Mouse (Mus musculus) left cerebral cortex, adult 2 months (tissue): ENCODE data around the gene Samd7. TPM values are rescaled to one million over a fixed set of nuclear protein-coding genes. Genes with fewer than 3 reads are reported as not detected.

Experiments used
- DNase-seq, 2 experiments: peaks; one replicate each; pipeline ENCODE4 v3.0.0; 2021 to 2022; ENCODE audit warnings: low spot score in 2 of 2, mixed read lengths in 1 of 2; ENCODE audit errors: extremely low spot score in 1 of 2
- H3K27ac ChIP-seq: fragments of 200-600 bp; 2 replicates; pipeline ENCODE4 v1.8.1; 2022
- H3K4me3 ChIP-seq: fragments of 200-600 bp; 2 replicates; pipeline ENCODE4 v1.8.1; 2022
- CTCF ChIP-seq: fragments of 200-600 bp; IDR thresholded peaks from 2 replicates; pipeline ENCODE4 v1.8.1; 2022; ENCODE audit warnings: antibody characterized with exemption, mild to moderate bottlenecking, moderate library complexity
- intact Hi-C: fragments of 180-260 bp; cut with DNase I; formaldehyde crosslinking; loops from one replicate; pipeline ENCODE4 v1.15.1; 2025
- total RNA-seq, 2 experiments: library from RNA; stranded (reverse); gene quantifications; 2 replicates each; pipeline ENCODE4 v1.2.3; 2021

The Samd7 gene
- total RNA-seq, 2 experiments from 2014 or later = not detected

DNA sequence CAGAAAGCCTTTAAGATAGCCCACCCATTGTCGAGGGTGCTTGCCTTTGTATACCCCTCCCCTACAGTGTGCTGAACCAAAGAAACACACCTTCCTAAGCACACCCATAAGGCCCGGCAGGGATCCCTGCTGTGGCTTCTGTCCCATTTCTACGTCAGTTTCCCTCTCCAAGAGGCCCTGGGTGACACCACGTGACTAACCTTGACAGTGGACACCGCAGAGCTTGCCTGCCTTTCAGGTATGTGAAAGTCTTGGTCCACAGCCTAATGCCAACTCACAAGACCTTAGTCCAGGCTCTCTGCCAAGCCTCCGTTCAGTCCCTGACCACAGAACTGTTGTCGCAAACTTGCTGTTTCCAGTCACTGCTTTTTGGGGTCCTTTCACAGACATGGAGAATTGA lies 20.1 kb downstream of the Samd7 start:
- H3K4me3 ChIP-seq = no peak overlapping the region
- no peak for DNase-seq
- TF ChIP-seq CTCF = no peak
- intact Hi-C loops = no loop called here
- H3K27ac ChIP-seq = no peak overlapping the region

DNA sequence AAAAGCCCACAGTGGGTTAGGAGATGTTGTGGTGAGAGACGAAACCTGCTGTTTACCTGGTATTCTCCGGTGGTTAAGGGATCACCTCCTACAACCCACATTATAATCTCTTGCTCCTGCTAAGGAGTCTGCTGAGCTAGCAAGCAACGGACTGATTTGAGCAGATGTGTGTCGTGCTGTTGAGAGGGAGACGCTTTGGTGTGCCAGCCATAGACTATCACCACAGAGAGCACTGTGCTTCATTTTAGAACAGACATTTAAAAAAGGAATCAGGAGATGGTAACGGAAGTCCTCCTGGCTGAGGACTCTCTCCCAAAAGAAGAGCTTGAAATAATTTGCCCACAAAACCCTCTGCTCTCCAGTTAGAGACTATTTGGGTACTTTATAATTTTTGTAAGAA lies 21.2 kb downstream of the Samd7 start:
- no peak overlapping the region for H3K27ac ChIP-seq
- intact Hi-C loops = no loop called here
- no peak for TF ChIP-seq CTCF

GRCm38 (mm10) chr3:30769755-30770515 lies 23.8 kb downstream of the Samd7 start:
- DNase-seq = no peak
- Histone ChIP-seq H3K4me3 (no peak overlapping the region), H3K27ac (no peak overlapping the region)
- no peak for TF ChIP-seq CTCF
- intact Hi-C loops = no loop called here

More for the DNA sequence above, 21.2 kb downstream of the Samd7 start:
- DNase-seq = no peak
- no peak overlapping the region for H3K4me3 ChIP-seq

- Histone ChIP-seq H3K4me3 (no peak overlapping the region), H3K27ac (no peak overlapping the region)
- no peak for DNase-seq
- TF ChIP-seq CTCF = no peak
- intact Hi-C loops = no loop called here
Observed at GRCm38 (mm10) chr3:30771560-30771959, 25.5 kb downstream of the Samd7 start.

DNA sequence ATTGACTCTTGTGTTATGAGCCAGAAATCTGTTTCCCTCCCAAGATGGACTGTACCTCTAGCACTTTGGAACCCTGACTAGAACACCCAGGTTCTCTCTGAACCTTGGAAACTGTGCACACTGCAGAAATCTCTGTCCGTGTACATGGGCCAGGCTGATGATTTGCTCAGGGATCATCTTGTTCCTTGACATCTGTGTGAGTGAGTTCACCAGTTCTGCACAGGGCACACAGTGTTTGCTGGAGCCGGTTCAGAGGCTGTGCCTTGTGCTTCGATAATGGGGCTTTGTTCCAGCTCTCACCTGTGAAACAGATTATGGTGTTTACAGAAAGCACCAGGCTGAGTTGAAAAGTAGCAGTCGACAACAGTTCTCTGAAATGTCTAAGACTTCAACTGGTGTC lies 26.5 kb downstream of the Samd7 start:
- intact Hi-C loops = no loop called here
- Histone ChIP-seq H3K4me3 (no peak overlapping the region), H3K27ac (no peak overlapping the region)
- no peak for TF ChIP-seq CTCF
- DNase-seq = no peak

DNA sequence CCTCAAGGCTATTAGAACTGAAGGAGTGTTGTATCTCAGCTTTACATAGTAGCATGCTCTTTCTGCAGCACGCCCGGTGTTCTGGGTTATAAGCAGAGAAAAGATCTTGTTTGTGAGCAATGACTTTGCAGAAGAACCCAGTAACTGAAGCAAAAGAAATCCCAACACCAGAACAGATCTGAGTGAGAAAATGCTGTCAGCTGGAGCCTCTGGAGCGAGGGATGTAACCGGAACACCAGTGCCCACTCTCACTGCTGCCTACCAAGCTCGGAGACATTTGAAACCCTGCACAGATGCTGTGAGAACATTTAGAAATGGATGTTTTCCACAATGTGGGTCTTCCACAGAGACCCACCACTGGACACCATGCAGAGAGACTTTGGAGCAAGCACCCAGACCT lies 28.6 kb downstream of the Samd7 start:
- no peak overlapping the region for H3K4me3 ChIP-seq
- intact Hi-C loops = loop anchor here (5.0 kb wide), 1 partner anchor 37 kb away; no protein-coding TSS in a partner anchor
- TF ChIP-seq CTCF = no peak
- no peak for DNase-seq
- H3K27ac ChIP-seq = peak overlapping the region; percentile 1; the same call in 1 of the 2 replicates

GRCm38 (mm10) chr3:30777984-30778383 lies 31.9 kb downstream of the Samd7 start:
- intact Hi-C loops = loop anchor here (5.0 kb wide), 1 partner anchor 41 kb away; no protein-coding TSS in a partner anchor
- no peak for TF ChIP-seq CTCF
- Histone ChIP-seq H3K4me3 (no peak overlapping the region), H3K27ac (no peak overlapping the region)
- DNase-seq = no peak

DNA sequence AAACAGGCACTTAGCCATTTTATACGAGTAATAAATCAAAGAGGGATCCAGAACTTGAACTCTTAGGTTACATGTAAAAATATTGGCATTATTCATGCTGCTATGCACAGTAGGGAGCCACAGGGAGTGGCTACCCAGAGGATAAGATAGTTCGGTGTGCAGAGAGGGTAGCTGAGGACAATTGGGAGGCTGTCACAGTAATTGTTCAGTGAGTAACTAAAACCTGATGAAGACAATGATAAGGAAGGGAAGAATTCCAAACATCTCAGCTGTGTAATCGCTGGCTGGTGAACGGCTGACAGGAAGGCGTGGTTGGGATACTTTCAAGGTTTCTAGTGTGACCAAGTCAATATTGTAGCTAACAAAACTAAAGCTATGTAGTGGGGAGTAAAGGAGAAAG lies 42.4 kb downstream of the Samd7 start:
- intact Hi-C loops = no loop called here
- H3K27ac ChIP-seq = no peak overlapping the region
- TF ChIP-seq CTCF = no peak
- no peak overlapping the region for H3K4me3 ChIP-seq
- DNase-seq = no peak

- no peak for TF ChIP-seq CTCF
- intact Hi-C loops = loop anchor here (2.0 to 10.0 kb wide), 4 partner anchors 56 to 1988 kb away; partner anchors contain the start of genes Lrrc31, Mynn and Rpl22l1
- Histone ChIP-seq H3K4me3 (peak within 1 kb of the TSS; percentile 97), H3K27ac (peak within 1 kb of the TSS; percentile 100)
- peak; percentile 94 to 96 for DNase-seq
Observed at GRCm38 (mm10) chr3:30792737-30793402, 46.8 kb downstream of the Samd7 start, which contains the start of gene Sec62. Sec62 (plus strand) TSS chr3:30792875.

GRCm38 (mm10) chr3:30793403-30794221 lies 47.5 kb downstream of the Samd7 start:
- no peak for TF ChIP-seq CTCF
- H3K27ac ChIP-seq = peak overlapping the region; percentile 100
- peak in 1 of 2 experiments; percentile 31 for DNase-seq
- intact Hi-C loops = loop anchor here (2.0 to 10.0 kb wide), 4 partner anchors 57 to 1989 kb away; partner anchors contain the start of genes Lrrc31, Mynn and Rpl22l1
- H3K4me3 ChIP-seq = peak overlapping the region; percentile 97

GRCm38 (mm10) chr3:30802171-30802570 lies 56.1 kb downstream of the Samd7 start:
- H3K4me3 ChIP-seq = no peak overlapping the region
- no peak overlapping the region for H3K27ac ChIP-seq
- no peak for DNase-seq
- no peak for TF ChIP-seq CTCF
- intact Hi-C loops = loop anchor here (5.0 kb wide), 1 partner anchor 185 kb away; no protein-coding TSS in a partner anchor
